Mouse (Mus musculus) urinary bladder, adult 18-20 months (tissue): ENCODE results near the gene Olfr18.
"Not testable (repeated sequence)": the region's sequence is repeated elsewhere in the genome, so short reads cannot be mapped to it uniquely, and the experiment has no call there.

Experiments used
- DNase-seq, 2 experiments: peaks; one replicate each; pipeline ENCODE4 v3.0.0; 2022; ENCODE audit warnings: low spot score in 2 of 2, mixed read lengths in 2 of 2

Olfr18 gene

GRCm38 (mm10) chr9:20335994-20336393 is at the start of gene Olfr18:
Gene Olfr18 (minus strand): TSS chr9:20336094.
- no peak for DNase-seq

GRCm38 (mm10) chr9:20385343-20385703 is 49.4 kb upstream of the Olfr18 start:
- no peak for DNase-seq

- DNase-seq, result peak; percentile 85 to 90
Observed at GRCm38 (mm10) chr9:20384532-20385342, 48.8 kb upstream of the Olfr18 start, which contains the start of gene Zfp560. Gene Zfp560 (minus strand): TSS chr9:20385177.

GRCm38 (mm10) chr9:20383659-20384058 is 47.8 kb upstream of the Olfr18 start:
- DNase-seq, result no peak

- DNase-seq, result no peak
Observed at GRCm38 (mm10) chr9:20374712-20375111, 38.8 kb upstream of the Olfr18 start.

- no peak for DNase-seq
Observed at GRCm38 (mm10) chr9:20367311-20367710, 31.4 kb upstream of the Olfr18 start.

- DNase-seq, result no peak
Observed at GRCm38 (mm10) chr9:20348501-20348900, 12.6 kb upstream of the Olfr18 start.

GRCm38 (mm10) chr9:20298232-20298631 is 37.7 kb downstream of the Olfr18 start, which contains the start of gene Olfr873:
Gene Olfr873 (plus strand): TSS chr9:20298532.
- DNase-seq, result no peak

GRCm38 (mm10) chr9:20295562-20295961 is 40.3 kb downstream of the Olfr18 start:
- DNase-seq, result not testable (repeated sequence)

- no peak for DNase-seq
Observed at GRCm38 (mm10) chr9:20282051-20282450, 53.8 kb downstream of the Olfr18 start, which contains the start of gene Olfr39. Gene Olfr39 (plus strand): TSS chr9:20282351.
